Mouse (Mus musculus): ENCODE results near the gene Stra6l. TPM values are rescaled to one million over a fixed set of nuclear protein-coding genes. Genes with fewer than 3 reads are reported as not detected.
A peak's percentile ranks its signal among the peaks of the same experiment; 100 is the strongest.

Gene Stra6l
- polyA plus RNA-seq, 1 experiment: 0.52 TPM

- H3K27ac ChIP-seq (ENCODE audit: control insufficient read depth, insufficient read depth, low read depth, low read length): no peak overlapping the region
- H3K4me3 ChIP-seq (ENCODE audit: control insufficient read depth, low read depth, low read length): no peak overlapping the region
- no peak for TF ChIP-seq CTCF (IDR thresholded peaks at IDR 0.05; ENCODE audit: control insufficient read depth, insufficient read depth, insufficient replicate concordance, low read depth, low read length)
- TF ChIP-seq POLR2A (IDR thresholded peaks at IDR 0.05; ENCODE audit: control insufficient read depth, low read depth, low read length): no peak
- H3K4me1 ChIP-seq (ENCODE audit: control insufficient read depth, insufficient read depth, low read length): peaks cover 7% of the 10 kb centered on the region
- no peaks in the 10 kb centered on the region for H3K36me3 ChIP-seq (ENCODE audit: control insufficient read depth, insufficient read depth, low read length)
- H3K27me3 ChIP-seq (ENCODE audit: control insufficient read depth, insufficient read depth, low read length): no peaks in the 10 kb centered on the region
Observed at GRCm38 (mm10) chr4:45867416-45867815, 19.0 kb downstream of the Stra6l start.

GRCm38 (mm10) chr4:45869021-45869815 is 20.8 kb downstream of the Stra6l start:
- peak overlapping the region; percentile 61 for H3K4me3 ChIP-seq (ENCODE audit: control insufficient read depth, low read depth, low read length)
- no peak overlapping the region for H3K27ac ChIP-seq (ENCODE audit: control insufficient read depth, insufficient read depth, low read depth, low read length)
- no peaks in the 10 kb centered on the region for H3K27me3 ChIP-seq (ENCODE audit: control insufficient read depth, insufficient read depth, low read length)
- peaks cover 7% of the 10 kb centered on the region for H3K4me1 ChIP-seq (ENCODE audit: control insufficient read depth, insufficient read depth, low read length)
- TF ChIP-seq POLR2A (IDR thresholded peaks at IDR 0.05; ENCODE audit: control insufficient read depth, low read depth, low read length) (no peak), CTCF (IDR thresholded peaks at IDR 0.05; ENCODE audit: control insufficient read depth, insufficient read depth, insufficient replicate concordance, low read depth, low read length) (no peak)
- no peaks in the 10 kb centered on the region for H3K36me3 ChIP-seq (ENCODE audit: control insufficient read depth, insufficient read depth, low read length)

GRCm38 (mm10) chr4:45872147-45872546 is 23.7 kb downstream of the Stra6l start:
- Histone ChIP-seq H3K4me1 (ENCODE audit: control insufficient read depth, insufficient read depth, low read length) (peaks cover 7% of the 10 kb centered on the region), H3K4me3 (ENCODE audit: control insufficient read depth, low read depth, low read length) (no peak overlapping the region), H3K27me3 (ENCODE audit: control insufficient read depth, insufficient read depth, low read length) (no peaks in the 10 kb centered on the region), H3K27ac (ENCODE audit: control insufficient read depth, insufficient read depth, low read depth, low read length) (no peak overlapping the region), H3K36me3 (ENCODE audit: control insufficient read depth, insufficient read depth, low read length) (no peaks in the 10 kb centered on the region)
- TF ChIP-seq POLR2A (IDR thresholded peaks at IDR 0.05; ENCODE audit: control insufficient read depth, low read depth, low read length): no peak

- H3K27me3 ChIP-seq (ENCODE audit: control insufficient read depth, insufficient read depth, low read length): no peaks in the 10 kb centered on the region
- no peak for TF ChIP-seq POLR2A (IDR thresholded peaks at IDR 0.05; ENCODE audit: control insufficient read depth, low read depth, low read length)
- TF ChIP-seq CTCF (IDR thresholded peaks at IDR 0.05; ENCODE audit: control insufficient read depth, insufficient read depth, insufficient replicate concordance, low read depth, low read length): no peak
- H3K4me1 ChIP-seq (ENCODE audit: control insufficient read depth, insufficient read depth, low read length): peaks cover 2% of the 10 kb centered on the region
- no peak overlapping the region for H3K4me3 ChIP-seq (ENCODE audit: control insufficient read depth, low read depth, low read length)
- no peaks in the 10 kb centered on the region for H3K36me3 ChIP-seq (ENCODE audit: control insufficient read depth, insufficient read depth, low read length)
- H3K27ac ChIP-seq (ENCODE audit: control insufficient read depth, insufficient read depth, low read depth, low read length): no peak overlapping the region
Observed at GRCm38 (mm10) chr4:45878929-45879328, 30.5 kb downstream of the Stra6l start.

- Histone ChIP-seq H3K4me3 (ENCODE audit: control insufficient read depth, low read depth, low read length) (no peak overlapping the region), H3K36me3 (ENCODE audit: control insufficient read depth, insufficient read depth, low read length) (no peaks in the 10 kb centered on the region), H3K27ac (ENCODE audit: control insufficient read depth, insufficient read depth, low read depth, low read length) (no peak overlapping the region), H3K4me1 (ENCODE audit: control insufficient read depth, insufficient read depth, low read length) (peaks cover 2% of the 10 kb centered on the region), H3K27me3 (ENCODE audit: control insufficient read depth, insufficient read depth, low read length) (no peaks in the 10 kb centered on the region)
- TF ChIP-seq CTCF (IDR thresholded peaks at IDR 0.05; ENCODE audit: control insufficient read depth, insufficient read depth, insufficient replicate concordance, low read depth, low read length) (no peak), POLR2A (IDR thresholded peaks at IDR 0.05; ENCODE audit: control insufficient read depth, low read depth, low read length) (no peak)
Observed at GRCm38 (mm10) chr4:45882521-45882920, 34.1 kb downstream of the Stra6l start.

GRCm38 (mm10) chr4:45883250-45883649 is 34.8 kb downstream of the Stra6l start:
- H3K36me3 ChIP-seq (ENCODE audit: control insufficient read depth, insufficient read depth, low read length): no peaks in the 10 kb centered on the region
- H3K27me3 ChIP-seq (ENCODE audit: control insufficient read depth, insufficient read depth, low read length): no peaks in the 10 kb centered on the region
- no peaks in the 10 kb centered on the region for H3K4me1 ChIP-seq (ENCODE audit: control insufficient read depth, insufficient read depth, low read length)
- H3K4me3 ChIP-seq (ENCODE audit: control insufficient read depth, low read depth, low read length): no peak overlapping the region
- no peak for TF ChIP-seq CTCF (IDR thresholded peaks at IDR 0.05; ENCODE audit: control insufficient read depth, insufficient read depth, insufficient replicate concordance, low read depth, low read length)
- TF ChIP-seq POLR2A (IDR thresholded peaks at IDR 0.05; ENCODE audit: control insufficient read depth, low read depth, low read length): no peak
- H3K27ac ChIP-seq (ENCODE audit: control insufficient read depth, insufficient read depth, low read depth, low read length): no peak overlapping the region

- no peaks in the 10 kb centered on the region; the same call in none of the 2 replicates for H3K36me3 ChIP-seq (ENCODE audit: control insufficient read depth, insufficient read depth, low read length)
- TF ChIP-seq CTCF (IDR thresholded peaks at IDR 0.05; ENCODE audit: control insufficient read depth, insufficient read depth, insufficient replicate concordance, low read depth, low read length) (no peak), POLR2A (IDR thresholded peaks at IDR 0.05; ENCODE audit: control insufficient read depth, low read depth, low read length) (no peak)
- H3K27ac ChIP-seq (ENCODE audit: control insufficient read depth, insufficient read depth, low read depth, low read length): no peak overlapping the region
- no peaks in the 10 kb centered on the region for H3K27me3 ChIP-seq (ENCODE audit: control insufficient read depth, insufficient read depth, low read length)
- no peak overlapping the region for H3K4me3 ChIP-seq (ENCODE audit: control insufficient read depth, low read depth, low read length)
- peaks cover 8% of the 10 kb centered on the region for H3K4me1 ChIP-seq (ENCODE audit: control insufficient read depth, insufficient read depth, low read length)
Observed at GRCm38 (mm10) chr4:45889487-45889886, 41.0 kb downstream of the Stra6l start.
